Mouse (Mus musculus) kidney, adult 2 months (tissue): ENCODE results near the gene Ubtd2. TPM values are rescaled to one million over a fixed set of nuclear protein-coding genes. Genes with fewer than 3 reads are reported as not detected.

ENCODE experiments used
- DNase-seq: peaks from one replicate; pipeline ENCODE4 v3.0.0; 2021
- H3K27ac ChIP-seq: fragments of 200-500 bp; 2 replicates; pipeline ENCODE4 v1.5.1; 2012; ENCODE audit warnings: low read depth, low read length, control low read depth, inconsistent platforms; ENCODE audit not compliant: insufficient read depth
- H3K27me3 ChIP-seq: fragments of 200-500 bp; replicated peaks from 2 replicates; pipeline ENCODE4 v1.6.1; 2012; ENCODE audit warnings: mild to moderate bottlenecking, moderate library complexity, low read length, inconsistent platforms; ENCODE audit not compliant: control insufficient read depth, insufficient read depth
- H3K36me3 ChIP-seq: fragments of 200-500 bp; 2 replicates; pipeline ENCODE4 v1.6.1; 2012; ENCODE audit warnings: mild to moderate bottlenecking, moderate library complexity, low read length, inconsistent platforms; ENCODE audit not compliant: control insufficient read depth, insufficient read depth
- H3K4me1 ChIP-seq: fragments of 200-500 bp; 2 replicates; pipeline ENCODE4 v1.6.1; 2011; ENCODE audit warnings: low read length; ENCODE audit not compliant: control insufficient read depth, insufficient read depth
- H3K4me3 ChIP-seq: fragments of 200-500 bp; 2 replicates; pipeline ENCODE4 v1.5.1; 2011; ENCODE audit warnings: mild to moderate bottlenecking, low read depth, low read length, control low read depth; ENCODE audit not compliant: insufficient read depth
- CTCF ChIP-seq: fragments of 200-500 bp; conservative IDR thresholded peaks from 2 replicates; pipeline ENCODE4 v1.5.1; 2011; ENCODE audit warnings: low read depth, mild to moderate bottlenecking, control low read depth, low read length, moderate library complexity, mixed read lengths; ENCODE audit not compliant: insufficient read depth, insufficient read length
- POLR2A ChIP-seq: fragments of 200-500 bp; IDR thresholded peaks from one replicate; pipeline ENCODE4 v1.6.1; 2011; ENCODE audit warnings: low read depth, low read length, control low read depth
- WGBS: fragments of 180-500 bp; shearing (Covaris S2); methylation state at CpG from one replicate; pipeline ENCODE4 v1.1.7; 2018; 5-methylcytosine and 5-hydroxymethylcytosine counted together
- polyA plus RNA-seq: library from polyadenylated mRNA; depleted of rRNA; stranded (reverse); fragments of >200 nt; gene quantifications from 2 replicates; pipeline ENCODE4 v1.2.3, GENCODE M21; 2012; rRNA removed

The Ubtd2 gene
- polyA plus RNA-seq, 1 experiment, result 4.6 TPM

- H3K4me3 ChIP-seq, result no peak overlapping the region
- no peaks in the 10 kb centered on the region for H3K36me3 ChIP-seq
- H3K4me1 ChIP-seq, result peaks cover 13% of the 10 kb centered on the region; the same call in 1 of the 2 replicates
- 0 out of 2 replicates have a peak overlapping the region, but pooled peaks have one; percentile 3 for H3K27ac ChIP-seq
- DNase-seq, result peak; percentile 43
- H3K27me3 ChIP-seq, result no peaks in the 10 kb centered on the region
- no peak for TF ChIP-seq CTCF
- TF ChIP-seq POLR2A, result no peak
- WGBS, result 40% methylated on average over 8 of the region's 8 CpGs
Measured at GRCm38 (mm10) chr11:32565088-32565487, 109.9 kb downstream of the Ubtd2 start.

- no peak for DNase-seq
Measured at GRCm38 (mm10) chr11:32566184-32566583, 111.0 kb downstream of the Ubtd2 start.

More at GRCm38 (mm10) chr11:32566184-32566583, 111.0 kb downstream of the Ubtd2 start:
- no peak overlapping the region for H3K27ac ChIP-seq
- H3K4me1 ChIP-seq, result peaks cover 13% of the 10 kb centered on the region; the same call in 1 of the 2 replicates
- no peaks in the 10 kb centered on the region for H3K27me3 ChIP-seq
- 88% methylated on average over 6 of the region's 6 CpGs for WGBS
- no peak overlapping the region for H3K4me3 ChIP-seq
- no peaks in the 10 kb centered on the region for H3K36me3 ChIP-seq
- no peak for TF ChIP-seq POLR2A
- no peak for TF ChIP-seq CTCF

Other genes with a start within 250 kb of the Ubtd2 start
- gene Snrnp25, start 250.0 kb upstream of the Ubtd2 start, polyA plus RNA-seq, result 16.1 and 19.5 TPM in 2 replicates
- 81.7 and 110 TPM in 2 replicates for gene Rhbdf1, start 233.1 kb upstream of the Ubtd2 start, polyA plus RNA-seq
- 12.5 and 13.4 TPM in 2 replicates for gene Mpg, start 228.9 kb upstream of the Ubtd2 start, polyA plus RNA-seq
- 71.9 and 95.7 TPM in 2 replicates for gene Nprl3, start 187.7 kb upstream of the Ubtd2 start, polyA plus RNA-seq
- not detected in 2 replicates for gene Hba-x, start 179.0 kb upstream of the Ubtd2 start, polyA plus RNA-seq
- gene Hba-a1, start 171.9 kb upstream of the Ubtd2 start, polyA plus RNA-seq, result 1,733 and 2,108 TPM in 2 replicates
- 0.22 and 0.34 TPM in 2 replicates for gene Hbq1b, start 168.4 kb upstream of the Ubtd2 start, polyA plus RNA-seq
- gene Hba-a2, start 158.9 kb upstream of the Ubtd2 start, polyA plus RNA-seq, result 4,083 and 5,122 TPM in 2 replicates
- gene Hbq1a, start 155.3 kb upstream of the Ubtd2 start, polyA plus RNA-seq, result 0.18 and 0.45 TPM in 2 replicates
- 3.7 TPM in 2 replicates for gene Sh3pxd2b, start 107.5 kb upstream of the Ubtd2 start, polyA plus RNA-seq
- 0.14 TPM in 1 of 2 replicates, not detected in the other for gene Efcab9, start 76.7 kb downstream of the Ubtd2 start, polyA plus RNA-seq
- 6.3 and 9.4 TPM in 2 replicates for gene Stk10, start 77.9 kb downstream of the Ubtd2 start, polyA plus RNA-seq
- 62.2 and 63.7 TPM in 2 replicates for gene Fbxw11, start 187.4 kb downstream of the Ubtd2 start, polyA plus RNA-seq